Mouse (Mus musculus) ES-Bruce4 (cell line): ENCODE measurements at regions not wholly inside any gene's neighbourhood (a gene's known extent, or its start where the extent isn't known, plus 50 kb on each side); places are given as distances from the start of the nearest gene placed in this dataset.

Experiments
- CTCF ChIP-seq: IDR thresholded peaks from one replicate; pipeline ENCODE4 v1.8.1; 2011; ENCODE audit warnings: low read depth, low read length
- POLR2A ChIP-seq: IDR thresholded peaks from one replicate; pipeline ENCODE4 v1.8.1; 2011; ENCODE audit warnings: low read length; ENCODE audit not compliant: insufficient read depth

- TF ChIP-seq POLR2A (no peak), CTCF (no peak)
Observed at GRCm38 (mm10) chr3:34769818-34770217, 119.6 kb downstream of the Sox2 start.
